ENCODE assay signal across 16 mouse cellular contexts in the genomic region with DNA sequence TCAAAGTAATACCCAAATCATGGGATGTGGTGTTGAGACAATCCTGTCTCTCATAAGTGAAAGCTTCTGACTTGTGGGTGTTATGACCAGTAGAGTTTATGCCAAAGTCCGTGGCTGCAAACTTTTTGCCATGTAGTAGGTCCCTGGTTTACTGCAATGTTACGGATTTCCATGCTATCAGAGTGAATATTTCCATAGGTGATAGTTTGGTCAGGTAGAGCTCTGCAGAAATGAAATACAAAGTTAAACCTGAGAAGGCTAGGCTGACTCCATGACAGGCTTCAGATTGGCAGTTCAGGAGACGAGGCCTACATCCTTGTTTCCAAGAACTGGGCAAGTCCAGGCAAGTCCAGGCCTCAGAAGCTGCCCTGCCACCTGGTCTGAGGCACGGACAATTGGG.
"Had no signal": no experiment of that assay in that cellular context is flagged by ENCODE, and none has a peak within 500 bp of the region (broad histone marks: within the 10 kb centered on the region; RNA-seq: fewer than 3 reads in every experiment).

No protein-coding gene starts in this region.

- ATAC-seq: liver, embryonic 12.5 days had no signal

- H3K27me3 ChIP-seq: kidney, embryonic 15.5 days; limb, embryonic 13.5 days; liver, embryonic 12.5 days; liver, embryonic 15.5 days; lung, embryonic 15.5 days; megakaryocyte, embryonic 14.5 days; midbrain, embryonic 12.5 days; midbrain, embryonic 15.5 days; neural tube, embryonic 13.5 days had no signal

- H3K4me2 ChIP-seq: limb, embryonic 13.5 days; liver, embryonic 12.5 days; liver, embryonic 15.5 days; lung, embryonic 15.5 days had no signal

- DNase-seq: layer of hippocampus, postnatal 36 days; liver; lung, adult 18-20 months; lung, postnatal 10 days; lung, postnatal 36 days; thymus, adult 18-20 months; thymus, postnatal 36 days had no signal

- H3K4me1 ChIP-seq: liver, embryonic 12.5 days; liver, embryonic 15.5 days had no signal

- H3K27ac ChIP-seq: liver, embryonic 12.5 days; liver, embryonic 15.5 days; lung, embryonic 15.5 days had no signal

- H3K4me3 ChIP-seq: kidney, embryonic 15.5 days; limb, embryonic 13.5 days; liver, embryonic 12.5 days; liver, embryonic 15.5 days; lung, embryonic 15.5 days; megakaryocyte, embryonic 14.5 days; midbrain, embryonic 12.5 days; midbrain, embryonic 15.5 days; neural tube, embryonic 13.5 days had no signal

- H3K9ac ChIP-seq: kidney, embryonic 15.5 days; limb, embryonic 13.5 days; liver, embryonic 12.5 days; liver, embryonic 15.5 days; lung, embryonic 15.5 days; midbrain, embryonic 12.5 days; midbrain, embryonic 15.5 days; neural tube, embryonic 13.5 days had no signal

- H3K36me3 ChIP-seq: kidney, embryonic 15.5 days; limb, embryonic 13.5 days; liver, embryonic 12.5 days; liver, embryonic 15.5 days; lung, embryonic 15.5 days; midbrain, embryonic 12.5 days; midbrain, embryonic 15.5 days; neural tube, embryonic 13.5 days had no signal

- H3K9me3 ChIP-seq: kidney, embryonic 15.5 days; limb, embryonic 13.5 days; liver, embryonic 12.5 days; liver, embryonic 15.5 days; lung, embryonic 15.5 days; midbrain, embryonic 12.5 days; midbrain, embryonic 15.5 days; neural tube, embryonic 13.5 days had no signal
